Mouse (Mus musculus) brown adipose tissue, adult 24 weeks (tissue): ENCODE data around the gene Tspo. TPM values are rescaled to one million over a fixed set of nuclear protein-coding genes. Genes with fewer than 3 reads are reported as not detected.

ENCODE experiments used
- H3K27ac ChIP-seq: fragments of 200-500 bp; replicated peaks from 2 replicates; pipeline ENCODE4 v1.5.1; 2012; ENCODE audit warnings: low read depth, mild to moderate bottlenecking, low read length
- H3K4me1 ChIP-seq: fragments of 200-500 bp; 2 replicates; pipeline ENCODE4 v1.6.1; 2012; ENCODE audit warnings: low read length, mixed read lengths; ENCODE audit not compliant: control insufficient read depth, insufficient read depth, insufficient read length
- H3K4me3 ChIP-seq: fragments of 200-500 bp; 2 replicates; pipeline ENCODE4 v1.5.1; 2012; ENCODE audit warnings: low read depth, mild to moderate bottlenecking, low read length, moderate library complexity; ENCODE audit not compliant: insufficient read depth
- polyA plus RNA-seq: library from polyadenylated mRNA; stranded (reverse); fragments of >200 nt; gene quantifications from 2 replicates; pipeline ENCODE4 v1.2.4, GENCODE M21; 2012; ENCODE audit not compliant: missing spikeins, insufficient read depth, insufficient read length

Gene Tspo
- polyA plus RNA-seq, 1 experiment, result 723 TPM

DNA sequence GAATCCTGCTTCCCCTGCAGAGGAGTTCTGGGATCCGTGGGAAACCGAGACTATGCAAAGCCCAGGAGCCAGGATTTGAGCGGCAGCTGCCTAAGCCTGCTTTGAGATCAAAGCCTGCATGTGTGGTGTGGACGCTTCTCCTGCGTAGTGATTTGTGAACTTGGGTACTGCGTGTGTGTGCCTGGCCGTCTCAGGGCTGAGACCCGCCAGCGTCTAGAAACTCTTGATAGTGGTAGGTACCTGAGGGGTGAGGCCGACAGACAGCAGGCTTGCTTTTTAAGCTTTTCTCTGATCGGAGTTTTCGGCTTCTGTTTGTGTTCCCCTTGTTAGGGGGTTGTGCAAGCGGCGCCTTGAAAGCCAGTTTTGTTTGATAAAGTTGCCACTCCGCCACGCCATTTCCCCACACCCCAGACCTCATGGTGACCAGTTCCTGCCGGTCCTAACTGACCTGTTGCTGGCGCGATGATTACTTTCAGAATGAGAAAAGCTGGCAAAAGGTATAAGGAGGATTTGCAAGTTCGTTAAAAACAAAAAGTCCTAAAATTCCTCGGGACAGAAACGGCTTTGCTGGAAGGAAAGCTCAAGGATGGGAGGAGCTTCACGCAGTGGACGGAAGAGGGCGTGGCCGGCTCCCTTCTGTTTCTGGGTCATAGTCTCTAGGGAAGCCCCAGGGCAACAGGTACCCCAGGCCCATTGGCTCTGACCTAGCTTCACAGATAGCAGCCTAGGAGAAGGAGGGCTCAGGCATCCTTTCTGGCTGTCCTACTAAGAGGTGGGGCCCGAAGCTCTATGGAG is 662 bp downstream of the Tspo start:
- H3K27ac ChIP-seq, result peak overlapping the region; percentile 48

DNA sequence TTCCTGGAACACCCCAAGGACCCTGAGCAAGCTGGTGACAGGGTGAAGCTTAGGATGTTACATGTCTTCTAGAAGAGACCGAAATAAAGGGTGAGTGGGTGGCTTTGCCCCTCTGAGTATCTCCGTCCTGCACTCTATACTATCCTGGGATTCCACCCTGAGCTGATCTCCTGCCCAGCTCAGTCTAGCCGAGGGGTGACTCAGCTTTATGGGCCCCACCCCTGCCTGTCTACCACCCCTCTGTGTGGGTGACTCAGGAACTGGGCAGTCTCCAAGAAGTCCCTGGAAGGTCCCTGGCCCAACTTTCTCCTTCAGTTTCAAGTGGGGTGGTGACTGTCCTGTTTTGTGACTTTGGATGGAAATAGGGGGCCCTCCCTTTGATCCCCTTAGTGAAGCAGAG is 2.0 kb downstream of the Tspo start:
- peak overlapping the region; percentile 51 for H3K27ac ChIP-seq
- H3K4me1 ChIP-seq, result peaks cover 25% of the 10 kb centered on the region
- peak overlapping the region; percentile 21; the same call in 1 of the 2 replicates for H3K4me3 ChIP-seq

More for the DNA sequence above, 662 bp downstream of the Tspo start:
- Histone ChIP-seq H3K4me1 (peaks cover 24% of the 10 kb centered on the region), H3K4me3 (peak overlapping the region; percentile 68)

- peak overlapping the region; percentile 51 for H3K27ac ChIP-seq
- peaks cover 30% of the 10 kb centered on the region for H3K4me1 ChIP-seq
- no peak overlapping the region for H3K4me3 ChIP-seq
These were observed 2.6 kb downstream of the Tspo start for GRCm38 (mm10) chr15:83566006-83566405.

- H3K4me1 ChIP-seq, result peaks cover 32% of the 10 kb centered on the region
- no peak overlapping the region for H3K27ac ChIP-seq
These were observed 4.3 kb downstream of the Tspo start for GRCm38 (mm10) chr15:83567728-83568127.

GRCm38 (mm10) chr15:83568544-83568943 is 5.2 kb downstream of the Tspo start:
- Histone ChIP-seq H3K27ac (no peak overlapping the region), H3K4me1 (peaks cover 32% of the 10 kb centered on the region), H3K4me3 (no peak overlapping the region)

More at GRCm38 (mm10) chr15:83567728-83568127, 4.3 kb downstream of the Tspo start:
- H3K4me3 ChIP-seq, result no peak overlapping the region

DNA sequence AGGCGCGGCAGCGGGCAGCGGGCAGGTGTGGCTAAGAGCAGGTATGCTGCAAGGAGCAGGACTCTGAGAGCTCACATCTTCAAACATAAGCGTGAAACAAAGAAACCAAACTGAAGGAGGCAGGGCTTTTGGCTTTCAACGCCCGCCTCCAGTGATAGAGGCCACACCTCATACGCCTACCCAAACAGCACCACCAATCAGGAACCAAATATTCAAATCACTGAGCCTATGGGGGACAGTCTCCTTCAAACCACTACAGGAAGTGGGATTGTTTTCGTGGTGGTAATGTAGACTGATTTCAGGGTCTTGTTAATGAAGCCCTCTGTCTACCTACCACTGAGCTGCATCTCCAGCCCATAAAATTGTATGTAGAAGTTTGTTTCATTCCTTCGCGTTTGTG is 6.3 kb downstream of the Tspo start:
- H3K4me1 ChIP-seq, result peaks cover 29% of the 10 kb centered on the region

DNA sequence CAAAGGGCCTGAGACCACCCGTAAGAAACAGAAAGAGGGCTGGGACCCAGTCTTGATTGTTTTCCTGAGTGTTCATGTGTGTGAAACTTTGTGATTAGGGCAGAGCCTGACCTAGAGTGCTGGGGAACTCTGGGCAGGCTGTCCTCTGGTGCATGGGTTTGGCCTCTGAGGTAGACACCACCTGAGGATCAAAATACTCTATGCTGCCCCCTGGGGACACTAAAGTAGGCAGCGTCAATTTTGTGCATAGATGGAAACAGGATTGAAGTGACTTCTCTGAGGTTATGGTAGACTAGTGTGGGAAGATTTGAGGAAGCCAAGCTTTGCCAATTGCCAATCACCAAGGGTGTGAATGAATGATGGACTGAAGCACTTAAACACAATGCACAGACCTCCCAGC is 7.2 kb downstream of the Tspo start:
- Histone ChIP-seq H3K27ac (no peak overlapping the region; the same call in 1 of the 2 replicates), H3K4me1 (peaks cover 21% of the 10 kb centered on the region), H3K4me3 (no peak overlapping the region)

More for the DNA sequence above, 6.3 kb downstream of the Tspo start:
- Histone ChIP-seq H3K4me3 (no peak overlapping the region), H3K27ac (no peak overlapping the region)

- peak overlapping the region; percentile 52 for H3K27ac ChIP-seq
- peaks cover 18% of the 10 kb centered on the region for H3K4me1 ChIP-seq
- no peak overlapping the region for H3K4me3 ChIP-seq
These were observed 8.2 kb downstream of the Tspo start for GRCm38 (mm10) chr15:83571636-83572035.

GRCm38 (mm10) chr15:83572132-83572531 is 8.7 kb downstream of the Tspo start:
- Histone ChIP-seq H3K4me3 (no peak overlapping the region), H3K4me1 (peaks cover 15% of the 10 kb centered on the region), H3K27ac (peak overlapping the region; percentile 52)

DNA sequence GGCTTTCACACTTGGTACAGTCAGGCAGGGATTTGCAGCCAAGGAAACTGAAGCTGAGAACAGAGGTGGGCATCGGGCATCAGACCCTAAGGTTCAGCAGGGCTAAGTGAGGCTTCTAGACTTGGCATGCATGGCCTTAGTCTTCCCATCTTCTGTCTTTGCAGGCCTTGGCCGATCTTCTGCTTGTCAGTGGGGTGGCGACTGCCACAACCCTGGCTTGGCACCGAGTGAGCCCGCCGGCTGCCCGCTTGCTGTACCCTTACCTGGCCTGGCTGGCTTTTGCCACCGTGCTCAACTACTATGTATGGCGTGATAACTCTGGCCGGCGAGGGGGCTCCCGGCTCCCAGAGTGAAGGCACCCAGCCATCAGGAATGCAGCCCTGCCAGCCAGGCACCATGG is 10.2 kb downstream of the Tspo start:
- no peak overlapping the region for H3K4me3 ChIP-seq
- no peak overlapping the region for H3K27ac ChIP-seq
- peaks cover 11% of the 10 kb centered on the region for H3K4me1 ChIP-seq

- Histone ChIP-seq H3K27ac (no peak overlapping the region), H3K4me3 (no peak overlapping the region), H3K4me1 (peaks cover 11% of the 10 kb centered on the region)
These were observed 11.4 kb downstream of the Tspo start for GRCm38 (mm10) chr15:83574731-83575351.

GRCm38 (mm10) chr15:83575543-83575942 is 12.2 kb downstream of the Tspo start:
- peaks cover 9% of the 10 kb centered on the region for H3K4me1 ChIP-seq
- no peak overlapping the region for H3K4me3 ChIP-seq
- no peak overlapping the region for H3K27ac ChIP-seq

DNA sequence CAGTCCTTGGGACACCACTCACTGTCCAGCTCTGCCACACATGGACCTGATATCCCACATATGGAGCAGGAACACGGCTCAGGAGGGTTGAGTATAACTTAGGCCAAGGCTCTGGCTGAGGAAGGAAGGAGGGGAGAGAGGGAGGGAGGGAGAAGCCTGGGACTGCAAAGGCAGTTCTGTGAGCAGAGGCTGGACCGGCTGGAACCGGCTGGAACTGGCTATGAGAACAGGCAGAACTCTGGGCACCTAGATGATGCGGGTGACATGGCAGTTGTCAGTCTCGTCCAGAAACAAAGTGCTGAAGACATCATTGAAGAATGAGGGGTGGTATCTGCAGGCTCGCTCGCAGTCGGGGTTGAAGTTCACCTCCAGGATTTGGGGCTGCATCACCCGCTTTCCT is 13.3 kb downstream of the Tspo start:
- Histone ChIP-seq H3K4me3 (no peak overlapping the region), H3K27ac (no peak overlapping the region), H3K4me1 (no peaks in the 10 kb centered on the region)

DNA sequence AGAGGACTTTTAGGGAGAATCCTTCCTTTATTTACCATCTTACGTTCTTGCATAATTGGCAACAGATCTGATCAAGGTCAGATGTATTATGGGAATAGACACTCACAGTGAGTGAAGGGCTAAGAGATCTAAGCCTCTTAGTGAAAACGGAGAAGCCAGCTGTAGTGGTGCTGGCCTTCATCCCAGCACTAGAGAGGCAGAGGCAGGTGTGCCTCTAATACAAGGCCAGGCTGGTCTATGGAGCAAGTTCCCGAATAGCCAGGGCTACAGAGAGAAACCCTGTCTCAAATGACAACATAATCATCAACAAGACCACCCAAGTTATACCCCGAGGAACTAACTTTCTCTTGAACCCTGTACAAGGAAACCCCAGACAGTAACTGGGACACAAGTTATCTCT is 19.5 kb downstream of the Tspo start:
- no peak overlapping the region for H3K27ac ChIP-seq
- no peak overlapping the region for H3K4me3 ChIP-seq
- no peaks in the 10 kb centered on the region for H3K4me1 ChIP-seq

DNA sequence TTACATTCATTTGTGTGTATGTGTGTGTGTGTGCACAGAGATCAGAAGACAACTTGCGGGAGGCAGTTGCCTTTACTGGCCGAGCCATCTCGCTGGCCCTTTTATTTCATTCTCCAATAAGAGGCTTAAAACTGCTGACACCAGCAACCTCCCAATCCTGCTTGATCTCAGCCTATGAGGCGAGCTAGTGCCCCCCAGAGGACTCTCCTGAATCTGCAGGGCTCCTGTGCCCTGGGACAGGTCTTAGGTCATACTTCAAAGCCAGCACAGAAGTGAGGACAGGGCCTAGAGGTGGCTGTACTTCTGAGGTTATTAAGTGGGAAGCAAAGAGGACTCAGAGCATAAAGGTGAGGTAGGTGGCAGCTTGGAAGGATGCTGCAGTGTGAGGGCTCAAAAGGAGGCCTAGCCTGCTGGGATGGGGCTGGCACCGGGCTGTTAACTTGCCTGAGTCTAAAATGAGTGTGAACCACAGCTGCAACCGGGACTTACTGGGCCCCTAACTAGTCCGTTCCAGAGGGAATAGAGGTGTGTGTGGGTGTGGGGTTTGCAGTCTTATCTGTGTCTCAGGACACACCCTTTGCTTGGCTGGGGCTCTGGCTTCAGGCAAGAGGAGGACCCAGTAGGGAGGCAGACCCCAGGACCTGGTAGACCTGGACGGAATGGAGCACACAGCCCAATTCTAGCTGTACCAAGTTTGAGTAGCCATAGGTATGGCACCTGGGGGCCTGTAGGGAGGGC is 20.2 kb downstream of the Tspo start:
- H3K4me1 ChIP-seq, result no peaks in the 10 kb centered on the region
- no peak overlapping the region for H3K27ac ChIP-seq
- H3K4me3 ChIP-seq, result no peak overlapping the region
